Mouse (Mus musculus) T-cell, adult 2 months (primary cell): ENCODE data around the gene 1700020N01Rik.

Experiments used
- DNase-seq: peaks from one replicate; pipeline ENCODE4 v3.0.0; 2022; ENCODE audit warnings: low spot score

The 1700020N01Rik gene

GRCm38 (mm10) chr10:21669750-21670161 lies 76.8 kb downstream of the 1700020N01Rik start:
- DNase-seq = no peak

GRCm38 (mm10) chr10:21670168-21670567 lies 77.2 kb downstream of the 1700020N01Rik start:
- no peak for DNase-seq
